Mouse (Mus musculus) ES-Bruce4 (cell line): ENCODE measurements at regions not wholly inside any gene's neighbourhood (a gene's known extent, or its start where the extent isn't known, plus 50 kb on each side); places are given as distances from the start of the nearest gene placed in this dataset.

Experiments used
- H3K27ac ChIP-seq: 2 replicates; pipeline ENCODE4 v1.5.1; 2012; ENCODE audit warnings: low read length, inconsistent platforms; ENCODE audit not compliant: insufficient read depth
- H3K27me3 ChIP-seq: 2 replicates; pipeline ENCODE4 v1.6.1; 2012; ENCODE audit warnings: mild to moderate bottlenecking, low read length, inconsistent platforms; ENCODE audit not compliant: control insufficient read depth, poor library complexity, insufficient read depth, severe bottlenecking
- H3K36me3 ChIP-seq: 2 replicates; pipeline ENCODE4 v1.6.1; 2012; ENCODE audit warnings: inconsistent platforms, mild to moderate bottlenecking, low read length, moderate library complexity; ENCODE audit not compliant: control insufficient read depth, poor library complexity, insufficient read depth, severe bottlenecking
- H3K4me1 ChIP-seq: one replicate; pipeline ENCODE4 v1.8.1; 2011; ENCODE audit warnings: low read length; ENCODE audit not compliant: control insufficient read depth, insufficient read depth
- H3K4me3 ChIP-seq: 2 replicates; pipeline ENCODE4 v1.5.1; 2011; ENCODE audit warnings: low read depth, mild to moderate bottlenecking, low read length
- H3K9ac ChIP-seq: 2 replicates; pipeline ENCODE4 v1.6.1; 2012; ENCODE audit warnings: low read depth, mild to moderate bottlenecking, inconsistent platforms; ENCODE audit not compliant: poor library complexity, severe bottlenecking
- H3K9me3 ChIP-seq: replicated peaks from 2 replicates; pipeline ENCODE4 v1.6.1; 2012; ENCODE audit warnings: mild to moderate bottlenecking, low read length, inconsistent platforms; ENCODE audit not compliant: control insufficient read depth, poor library complexity, insufficient read depth, severe bottlenecking
- CTCF ChIP-seq: IDR thresholded peaks from one replicate; pipeline ENCODE4 v1.8.1; 2011; ENCODE audit warnings: low read depth, low read length
- EP300 ChIP-seq: IDR thresholded peaks from 2 replicates; pipeline ENCODE4 v1.6.1; 2011; ENCODE audit warnings: low read depth, low read length; ENCODE audit not compliant: insufficient read depth
- POLR2A ChIP-seq: IDR thresholded peaks from one replicate; pipeline ENCODE4 v1.8.1; 2011; ENCODE audit warnings: low read length; ENCODE audit not compliant: insufficient read depth

DNA sequence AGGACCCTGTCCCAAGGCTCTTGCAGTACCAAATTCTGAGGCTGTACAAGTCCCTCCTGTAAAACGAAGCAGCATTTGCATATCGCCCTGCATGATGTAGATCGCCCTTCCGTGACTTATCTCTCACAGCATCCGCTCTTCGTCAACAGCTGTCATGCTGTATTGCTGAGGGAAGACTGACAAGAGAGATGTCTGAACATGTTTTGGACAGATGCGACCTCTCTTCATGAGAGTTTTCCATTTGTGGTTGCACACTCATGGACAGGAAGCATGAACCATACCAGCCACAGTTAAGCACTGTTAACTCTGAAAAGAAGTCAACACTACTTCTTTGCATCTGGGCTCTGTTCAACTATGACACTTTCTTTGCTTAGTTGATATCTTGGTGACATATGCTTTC lies 108.9 kb downstream of the Slc35b3 start:
- Histone ChIP-seq H3K27me3 (no peaks in the 10 kb centered on the region), H3K36me3 (no peaks in the 10 kb centered on the region), H3K27ac (no peak overlapping the region), H3K4me1 (no peaks in the 10 kb centered on the region), H3K4me3 (no peak overlapping the region), H3K9me3 (no peaks in the 10 kb centered on the region), H3K9ac (no peak overlapping the region)
- no peak for TF ChIP-seq EP300

DNA sequence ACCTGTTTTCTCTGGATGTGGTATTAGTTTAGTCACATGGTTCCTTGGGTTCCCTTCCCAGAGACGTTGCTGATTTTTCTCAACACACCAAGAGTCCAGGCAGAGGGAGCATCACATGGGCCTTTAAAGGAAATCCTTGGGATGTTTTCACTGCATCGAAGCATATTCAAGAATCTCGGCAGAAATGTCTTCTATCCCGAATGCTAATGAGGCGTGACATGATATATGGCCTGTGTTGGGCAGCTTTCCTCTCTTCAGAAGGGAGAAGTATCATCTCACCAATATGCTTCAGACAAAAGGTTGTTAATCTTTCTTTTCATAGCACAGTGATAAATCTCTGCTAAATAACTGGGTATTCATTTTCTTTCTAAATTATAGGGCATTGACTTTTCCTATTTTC lies 122.4 kb downstream of the Slc35b3 start:
- Histone ChIP-seq H3K27ac (no peak overlapping the region), H3K27me3 (no peaks in the 10 kb centered on the region; the same call in 1 of the 2 replicates), H3K9me3 (no peaks in the 10 kb centered on the region), H3K9ac (no peak overlapping the region), H3K4me1 (no peaks in the 10 kb centered on the region), H3K36me3 (no peaks in the 10 kb centered on the region), H3K4me3 (no peak overlapping the region)
- TF ChIP-seq POLR2A (no peak), EP300 (no peak), CTCF (no peak)

DNA sequence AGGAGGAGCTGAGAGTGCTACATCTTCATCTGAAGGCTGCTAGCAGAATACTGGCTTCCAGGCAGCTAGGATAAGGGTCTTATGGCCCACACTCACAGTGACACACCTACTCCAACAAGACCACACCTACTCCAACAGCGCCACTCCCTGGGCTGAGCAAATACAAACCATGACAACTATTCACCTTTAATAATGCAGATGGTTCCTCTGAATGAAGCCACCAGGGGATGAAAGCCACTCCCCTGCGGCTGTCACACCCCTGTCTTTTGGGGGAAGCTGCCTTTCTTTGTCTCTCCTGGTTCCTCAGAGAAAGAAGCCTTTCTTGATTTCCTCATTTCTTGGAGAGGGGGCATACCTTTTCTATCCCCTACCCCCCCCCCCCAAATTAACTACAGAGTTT lies 135.0 kb downstream of the Slc35b3 start:
- Histone ChIP-seq H3K36me3 (no peaks in the 10 kb centered on the region), H3K4me1 (no peaks in the 10 kb centered on the region), H3K27me3 (no peaks in the 10 kb centered on the region), H3K4me3 (no peak overlapping the region), H3K9me3 (no peaks in the 10 kb centered on the region), H3K9ac (no peak overlapping the region), H3K27ac (no peak overlapping the region)
- TF ChIP-seq CTCF: no peak
- peak; percentile 82; the same call in 1 of the 2 replicates for TF ChIP-seq EP300
- no peak for TF ChIP-seq POLR2A

- no peaks in the 10 kb centered on the region for H3K36me3 ChIP-seq
- no peaks in the 10 kb centered on the region for H3K9me3 ChIP-seq
- no peaks in the 10 kb centered on the region for H3K27me3 ChIP-seq
- no peak overlapping the region for H3K4me3 ChIP-seq
- TF ChIP-seq EP300 (no peak), POLR2A (no peak), CTCF (no peak)
- H3K4me1 ChIP-seq: no peaks in the 10 kb centered on the region
- H3K9ac ChIP-seq: no peak overlapping the region
- H3K27ac ChIP-seq: no peak overlapping the region
Observed at GRCm38 (mm10) chr13:38819526-38819925, 141.1 kb downstream of the Slc35b3 start.

DNA sequence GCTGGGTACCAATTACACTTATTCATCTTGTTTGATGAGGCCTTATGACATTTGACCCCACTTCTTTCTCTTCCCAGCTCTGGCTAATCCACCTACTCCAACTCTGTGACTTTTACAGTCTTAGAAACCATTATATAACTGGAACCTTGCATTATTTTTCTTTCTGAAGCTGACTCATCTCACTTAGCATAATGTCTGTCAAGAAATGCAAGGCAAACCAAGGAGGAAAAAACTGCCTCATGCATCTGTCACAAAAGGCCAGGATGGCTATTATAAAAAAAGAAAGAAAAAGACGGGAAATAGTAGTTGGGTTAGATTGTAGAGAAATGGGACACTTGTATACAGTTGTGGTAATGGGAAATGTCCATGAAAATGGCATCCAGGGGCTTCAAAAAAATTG lies 141.9 kb downstream of the Slc35b3 start:
- no peaks in the 10 kb centered on the region for H3K36me3 ChIP-seq
- no peaks in the 10 kb centered on the region for H3K4me1 ChIP-seq
- no peak overlapping the region for H3K9ac ChIP-seq
- H3K27me3 ChIP-seq: no peaks in the 10 kb centered on the region
- H3K27ac ChIP-seq: no peak overlapping the region
- no peak overlapping the region for H3K4me3 ChIP-seq
- no peak for TF ChIP-seq EP300
- no peak for TF ChIP-seq POLR2A
- TF ChIP-seq CTCF: no peak
- no peaks in the 10 kb centered on the region for H3K9me3 ChIP-seq

DNA sequence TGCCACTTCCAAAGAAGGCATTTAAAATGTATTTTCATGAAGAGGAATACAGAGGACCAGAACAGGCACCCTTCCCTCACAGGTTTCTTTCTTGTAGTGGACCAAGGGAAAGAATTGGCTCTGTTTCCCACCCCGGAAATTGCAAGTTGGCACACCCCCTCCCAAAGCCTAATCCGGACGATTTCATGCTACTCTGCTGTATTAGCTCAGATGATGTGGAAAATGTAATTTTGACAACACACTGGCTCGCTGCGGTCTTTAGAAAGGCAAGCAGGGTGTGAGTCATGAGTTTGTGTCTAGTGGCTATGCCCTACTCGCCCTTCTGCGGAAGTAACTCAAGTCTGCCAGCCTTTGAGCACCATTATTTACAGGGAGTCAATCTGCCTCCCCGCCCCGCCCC lies 144.4 kb downstream of the Slc35b3 start:
- H3K27ac ChIP-seq: no peak overlapping the region
- H3K27me3 ChIP-seq: no peaks in the 10 kb centered on the region
- no peak for TF ChIP-seq CTCF
- TF ChIP-seq POLR2A: no peak
- TF ChIP-seq EP300: no peak
- H3K9me3 ChIP-seq: no peaks in the 10 kb centered on the region
- no peak overlapping the region for H3K9ac ChIP-seq
- H3K36me3 ChIP-seq: no peaks in the 10 kb centered on the region
- no peak overlapping the region for H3K4me3 ChIP-seq
- no peaks in the 10 kb centered on the region for H3K4me1 ChIP-seq
